Mouse (Mus musculus) olfactory bulb, adult 2 months (tissue): ENCODE results near the gene Afp. TPM values are rescaled to one million over a fixed set of nuclear protein-coding genes. Genes with fewer than 3 reads are reported as not detected.

Experiments
- H3K27ac ChIP-seq: fragments of 200-500 bp; 2 replicates; pipeline ENCODE4 v1.5.1; 2012; ENCODE audit warnings: low read depth, low read length; ENCODE audit not compliant: insufficient read depth
- H3K4me1 ChIP-seq: fragments of 200-500 bp; 2 replicates; pipeline ENCODE4 v1.6.1; 2012; ENCODE audit warnings: low read length; ENCODE audit not compliant: control insufficient read depth, insufficient read depth
- H3K4me3 ChIP-seq: fragments of 200-500 bp; 2 replicates; pipeline ENCODE4 v1.5.1; 2012; ENCODE audit warnings: mild to moderate bottlenecking, low read depth, low read length, moderate library complexity; ENCODE audit not compliant: insufficient read depth
- CTCF ChIP-seq: fragments of 200-500 bp; IDR thresholded peaks from 2 replicates; pipeline ENCODE4 v1.5.1; 2012; ENCODE audit warnings: low read depth, mild to moderate bottlenecking, low read length, moderate library complexity; ENCODE audit not compliant: insufficient read depth
- POLR2A ChIP-seq: fragments of 200-500 bp; IDR thresholded peaks from 2 replicates; pipeline ENCODE4 v1.6.1; 2012; ENCODE audit warnings: mild to moderate bottlenecking, low read depth, low read length, moderate library complexity; ENCODE audit not compliant: insufficient read depth
- WGBS: fragments of 180-500 bp; shearing (Covaris S2); methylation state at CpG from one replicate; pipeline ENCODE4 v1.1.7; 2018; 5-methylcytosine and 5-hydroxymethylcytosine counted together
- polyA plus RNA-seq: library from polyadenylated mRNA; stranded (reverse); fragments of >200 nt; gene quantifications from 2 replicates; pipeline ENCODE4 v1.2.4, GENCODE M21; 2012; ENCODE audit warnings: low replicate concordance; ENCODE audit not compliant: missing spikeins, insufficient read depth, insufficient read length

Gene Afp
- polyA plus RNA-seq, 1 experiment, result not detected

DNA sequence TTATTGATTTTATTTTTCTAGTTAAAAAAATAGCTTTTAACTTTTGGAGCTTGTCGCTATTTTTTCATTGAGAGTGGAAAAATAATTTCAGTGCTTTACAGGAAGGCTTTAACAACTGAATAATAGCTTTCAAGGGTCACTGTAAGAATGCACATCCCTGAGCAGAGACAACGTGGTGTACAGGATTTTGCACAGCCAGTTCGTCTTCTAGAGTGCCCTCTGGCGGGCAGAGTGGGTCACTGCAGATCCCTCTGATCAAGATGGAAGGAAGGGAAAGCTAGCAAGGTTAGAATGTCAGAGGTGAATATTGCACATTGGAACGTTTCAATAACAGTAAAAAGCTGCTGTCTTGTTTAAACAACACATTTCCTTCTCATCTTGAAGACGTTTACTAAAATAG is 10.2 kb downstream of the Afp start:
- no peak overlapping the region for H3K4me3 ChIP-seq
- WGBS, result 7% methylated on average over 6 of the region's 6 CpGs
- peaks cover 5% of the 10 kb centered on the region; the same call in 1 of the 2 replicates for H3K4me1 ChIP-seq
- no peak overlapping the region for H3K27ac ChIP-seq
- 0 out of 2 replicates have a peak, but pooled peaks have one; percentile 28 for TF ChIP-seq CTCF
- TF ChIP-seq POLR2A, result no peak

DNA sequence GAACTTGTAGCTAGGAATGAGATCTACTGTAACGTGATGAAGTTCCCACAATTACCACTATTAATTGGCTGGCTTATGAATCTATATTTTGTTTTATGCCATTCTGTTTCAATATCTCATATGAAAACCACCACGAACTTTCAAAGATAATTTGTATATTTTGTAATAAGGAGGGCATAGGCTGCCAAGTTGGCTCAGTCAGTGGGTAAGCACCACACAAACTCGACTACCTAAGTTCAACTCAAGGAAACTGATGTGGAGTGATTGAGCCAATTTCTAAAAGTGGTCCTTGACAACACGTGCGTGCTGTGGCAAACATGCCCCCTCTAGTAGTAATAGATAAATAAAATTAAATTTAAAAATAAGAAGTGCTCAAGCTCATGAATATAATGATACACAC is 11.2 kb downstream of the Afp start:
- WGBS, result 86% methylated on average over 5 of the region's 5 CpGs
- Histone ChIP-seq H3K4me1 (peaks cover 5% of the 10 kb centered on the region; the same call in 1 of the 2 replicates), H3K27ac (no peak overlapping the region), H3K4me3 (no peak overlapping the region)
- TF ChIP-seq CTCF, result no peak
- TF ChIP-seq POLR2A, result no peak

DNA sequence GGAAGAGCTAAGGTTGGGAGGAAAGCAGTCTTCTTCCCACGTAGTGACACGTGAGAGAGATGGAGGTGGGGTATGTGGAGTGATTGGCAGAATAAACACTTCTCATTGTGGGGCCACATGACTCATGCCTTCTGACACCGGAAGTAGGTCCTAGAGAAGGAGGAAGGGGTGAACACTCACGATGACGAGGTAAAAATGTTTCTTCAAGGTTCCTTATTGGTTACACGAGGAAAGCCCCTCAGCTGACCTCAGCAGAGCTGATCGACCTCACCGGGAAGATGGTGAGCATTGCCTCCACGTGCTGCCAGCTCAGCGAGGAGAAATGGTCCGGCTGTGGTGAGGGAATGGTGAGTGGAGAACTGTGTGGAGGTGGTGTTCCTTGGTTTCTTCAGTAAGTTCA is 14.2 kb downstream of the Afp start:
- WGBS, result 81% methylated on average over 11 of the region's 11 CpGs
- TF ChIP-seq POLR2A (no peak), CTCF (no peak)
- no peak overlapping the region for H3K27ac ChIP-seq
- peaks cover 3% of the 10 kb centered on the region; the same call in 1 of the 2 replicates for H3K4me1 ChIP-seq
- no peak overlapping the region for H3K4me3 ChIP-seq

DNA sequence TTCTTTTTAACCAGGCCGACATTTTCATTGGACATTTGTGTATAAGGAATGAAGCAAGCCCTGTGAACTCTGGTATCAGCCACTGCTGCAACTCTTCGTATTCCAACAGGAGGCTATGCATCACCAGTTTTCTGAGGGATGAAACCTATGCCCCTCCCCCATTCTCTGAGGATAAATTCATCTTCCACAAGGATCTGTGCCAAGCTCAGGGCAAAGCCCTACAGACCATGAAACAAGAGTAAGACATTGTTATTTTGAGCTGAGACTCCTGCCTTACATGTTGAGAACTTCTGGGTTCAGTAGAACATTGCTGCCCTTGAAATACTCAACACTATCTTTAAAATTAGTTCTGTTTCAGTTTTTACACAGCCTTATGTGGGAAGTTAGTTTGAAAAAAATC is 16.0 kb downstream of the Afp start:
- 82% methylated on average over 2 of the region's 2 CpGs for WGBS
- Histone ChIP-seq H3K4me1 (peaks cover 3% of the 10 kb centered on the region; the same call in 1 of the 2 replicates), H3K4me3 (no peak overlapping the region), H3K27ac (no peak overlapping the region)
- TF ChIP-seq CTCF (no peak), POLR2A (no peak)

DNA sequence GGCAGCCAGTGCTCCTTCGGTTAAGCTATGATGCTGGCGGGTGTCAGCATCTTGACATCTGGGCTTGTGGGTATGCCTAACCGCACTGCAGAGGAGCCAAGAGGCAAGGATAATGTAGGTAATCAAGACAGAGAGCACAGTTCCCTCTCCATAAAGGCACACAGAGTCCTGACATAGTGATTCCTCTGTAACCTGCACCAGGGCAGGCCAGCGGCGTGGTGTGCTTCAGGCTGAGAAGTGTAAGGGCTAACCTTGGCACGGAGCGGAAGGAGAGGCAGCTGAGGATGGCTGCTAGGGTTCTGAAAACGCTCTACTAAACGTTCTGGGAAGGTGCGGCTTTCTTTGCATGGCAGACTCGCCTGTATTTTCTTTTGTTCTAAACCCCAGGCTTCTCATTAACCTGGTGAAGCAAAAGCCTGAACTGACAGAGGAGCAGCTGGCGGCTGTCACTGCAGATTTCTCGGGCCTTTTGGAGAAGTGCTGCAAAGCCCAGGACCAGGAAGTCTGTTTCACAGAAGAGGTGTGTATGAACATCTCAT is 16.9 kb downstream of the Afp start:
- Histone ChIP-seq H3K27ac (no peak overlapping the region), H3K4me3 (no peak overlapping the region), H3K4me1 (peaks cover 3% of the 10 kb centered on the region; the same call in 1 of the 2 replicates)
- TF ChIP-seq CTCF (no peak), POLR2A (no peak)
- WGBS, result 64% methylated on average over 13 of the region's 13 CpGs

- Histone ChIP-seq H3K4me3 (no peak overlapping the region), H3K27ac (no peak overlapping the region), H3K4me1 (no peaks in the 10 kb centered on the region; the same call in 1 of the 2 replicates)
- 93% methylated on average over 5 of the region's 5 CpGs for WGBS
- no peak for TF ChIP-seq CTCF
- TF ChIP-seq POLR2A, result no peak
Observed at GRCm38 (mm10) chr5:90509828-90510592, 19.5 kb downstream of the Afp start.

DNA sequence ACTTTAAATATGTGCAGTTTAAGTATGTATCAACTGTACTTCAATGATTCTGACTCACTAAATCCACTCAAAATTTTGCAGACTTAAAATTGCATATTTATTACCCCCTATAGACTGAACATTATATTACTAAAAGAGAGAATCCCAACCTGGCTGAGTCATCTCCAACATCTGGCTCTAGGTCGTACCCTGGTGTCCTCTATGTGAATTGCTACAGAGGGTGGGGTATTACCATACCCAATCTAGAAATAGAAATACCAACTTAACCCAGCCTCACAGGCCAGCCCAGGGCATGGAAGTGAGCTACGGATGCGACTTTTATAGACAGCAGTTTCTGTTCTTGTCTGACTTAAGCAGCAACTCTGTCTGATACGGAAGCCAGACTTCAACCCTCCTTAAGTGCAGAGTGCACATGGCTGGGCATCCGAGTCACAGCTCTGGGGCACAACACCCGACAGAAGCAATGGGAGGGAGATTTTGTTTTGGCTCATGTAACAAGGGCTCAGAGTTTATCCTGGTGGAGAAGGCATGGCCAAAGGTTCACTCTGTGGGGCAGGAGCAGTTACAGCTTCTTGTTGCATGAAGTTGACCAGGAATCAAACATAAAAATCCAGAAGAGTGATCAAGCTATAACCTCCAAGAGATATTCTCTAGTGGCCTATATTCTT is 21.9 kb downstream of the Afp start:
- TF ChIP-seq POLR2A (no peak), CTCF (no peak)
- Histone ChIP-seq H3K4me3 (no peak overlapping the region), H3K4me1 (no peaks in the 10 kb centered on the region), H3K27ac (no peak overlapping the region)
- 85% methylated on average over 6 of the region's 6 CpGs for WGBS

GRCm38 (mm10) chr5:90515561-90515960 is 25.0 kb downstream of the Afp start:
- TF ChIP-seq CTCF (no peak), POLR2A (no peak)
- no peak overlapping the region for H3K4me3 ChIP-seq
- WGBS, result 90% methylated on average over 6 of the region's 6 CpGs
- H3K4me1 ChIP-seq, result no peaks in the 10 kb centered on the region
- H3K27ac ChIP-seq, result no peak overlapping the region
